Mouse (Mus musculus) MEL (cell line): ENCODE data around the gene Egfr. TPM values are rescaled to one million over a fixed set of nuclear protein-coding genes. Genes with fewer than 3 reads are reported as not detected.

Source experiments
- DNase-seq: peaks from one replicate; pipeline ENCODE4 v3.0.0; 2011; ENCODE audit warnings: low read depth, low spot score
- H3K27ac ChIP-seq: 2 replicates; pipeline ENCODE4 v1.5.1; 2012; ENCODE audit warnings: low read depth, mild to moderate bottlenecking, control low read depth, low read length, moderate library complexity; ENCODE audit not compliant: control insufficient read depth
- H3K27me3 ChIP-seq, 2 experiments: fragments of 150-350 bp in 1 of 2; sonication (generic) in 1 of 2; 2 replicates each; pipeline ENCODE4 v1.6.1; 2012; ENCODE audit warnings: low read length in 2 of 2, mild to moderate bottlenecking in 2 of 2, improper control_type of control experiment in 1 of 2, moderate library complexity in 1 of 2; ENCODE audit not compliant: insufficient read depth in 2 of 2, control insufficient read depth in 1 of 2
- H3K36me3 ChIP-seq, 2 experiments: 2 replicates each; pipeline ENCODE4 v1.6.1; 2012 to 2014; ENCODE audit warnings: low read length in 2 of 2, improper control_type of control experiment in 1 of 2, inconsistent platforms in 1 of 2, mild to moderate bottlenecking in 1 of 2; ENCODE audit not compliant: insufficient read depth in 2 of 2, control insufficient read depth in 1 of 2
- H3K4me1 ChIP-seq, 2 experiments: fragments of 150-350 bp in 1 of 2; sonication (generic) in 1 of 2; 2 replicates each; pipeline ENCODE4 v1.6.1; 2012; ENCODE audit warnings: low read length in 2 of 2, improper control_type of control experiment in 1 of 2, mild to moderate bottlenecking in 1 of 2; ENCODE audit not compliant: insufficient read depth in 2 of 2, control insufficient read depth in 1 of 2
- H3K4me3 ChIP-seq, 2 experiments: fragments of 150-350 bp in 1 of 2; sonication (generic) in 1 of 2; 2 replicates each; pipeline ENCODE4 v1.5.1; 2012; ENCODE audit warnings: low read depth in 2 of 2, low read length in 2 of 2, mild to moderate bottlenecking in 2 of 2, moderate library complexity in 2 of 2, control low read depth in 1 of 2, improper control_type of control experiment in 1 of 2; ENCODE audit not compliant: control insufficient read depth in 1 of 2, insufficient read depth in 1 of 2
- H3K79me2 ChIP-seq: 2 replicates; pipeline ENCODE4 v1.6.1; 2012; ENCODE audit warnings: mild to moderate bottlenecking, low read length, moderate library complexity; ENCODE audit not compliant: control insufficient read depth, poor library complexity, insufficient read depth
- H3K9ac ChIP-seq: 2 replicates; pipeline ENCODE4 v1.6.1; 2012; ENCODE audit warnings: low read depth, mild to moderate bottlenecking, control low read depth, low read length, moderate library complexity; ENCODE audit not compliant: control insufficient read depth, poor library complexity, severe bottlenecking
- H3K9me3 ChIP-seq: fragments of 150-350 bp; sonication (generic); replicated peaks from 2 replicates; pipeline ENCODE4 v1.6.1; 2012; ENCODE audit warnings: mild to moderate bottlenecking, low read length, improper control_type of control experiment, moderate library complexity; ENCODE audit not compliant: insufficient read depth
- BHLHE40 ChIP-seq: IDR thresholded peaks from 2 replicates; pipeline ENCODE4 v1.6.1; 2012; ENCODE audit warnings: low read depth, mild to moderate bottlenecking, inconsistent platforms, low read length, improper control_type of control experiment, borderline replicate concordance
- CTCF ChIP-seq, 3 experiments: IDR thresholded peaks in 2 of 3; conservative IDR thresholded peaks in 1 of 3; 2 replicates each; pipeline ENCODE4 v1.5.1; 2011 to 2012; ENCODE audit warnings: low read length in 3 of 3, low read depth in 2 of 3, mild to moderate bottlenecking in 2 of 3, improper control_type of control experiment in 1 of 3, inconsistent platforms in 1 of 3, mixed read lengths in 1 of 3, moderate library complexity in 1 of 3; ENCODE audit not compliant: control insufficient read depth in 1 of 3, insufficient read depth in 1 of 3, poor library complexity in 1 of 3, severe bottlenecking in 1 of 3
- E2F4 ChIP-seq: IDR thresholded peaks from 2 replicates; pipeline ENCODE4 v1.6.1; 2011; ENCODE audit warnings: low read depth, low read length, improper control_type of control experiment, borderline replicate concordance
- ELF1 ChIP-seq: IDR thresholded peaks from 2 replicates; pipeline ENCODE4 v1.6.1; 2014; ENCODE audit warnings: low read depth, mild to moderate bottlenecking, inconsistent platforms, low read length, improper control_type of control experiment, moderate library complexity
- GATA1 ChIP-seq: IDR thresholded peaks from 2 replicates; pipeline ENCODE4 v1.6.1; 2011; ENCODE audit warnings: low read depth, low read length, improper control_type of control experiment
- HCFC1 ChIP-seq: IDR thresholded peaks from 2 replicates; pipeline ENCODE4 v1.6.1; 2012; ENCODE audit warnings: low read depth, mild to moderate bottlenecking, inconsistent platforms, low read length, improper control_type of control experiment, moderate library complexity
- KAT2A ChIP-seq: conservative IDR thresholded peaks from 2 replicates; pipeline ENCODE4 v1.6.1; 2012; ENCODE audit warnings: low read depth, low read length, improper control_type of control experiment, inconsistent platforms
- MAFK ChIP-seq: IDR thresholded peaks from 2 replicates; pipeline ENCODE4 v1.6.1; 2011; ENCODE audit warnings: low read depth, mild to moderate bottlenecking, low read length, improper control_type of control experiment, borderline replicate concordance
- MEF2A ChIP-seq: IDR thresholded peaks from 2 replicates; pipeline ENCODE4 v1.6.1; 2014; ENCODE audit warnings: low read depth, mild to moderate bottlenecking, inconsistent platforms, low read length, improper control_type of control experiment; ENCODE audit not compliant: poor library complexity, insufficient replicate concordance, severe bottlenecking; ENCODE audit errors: extremely low read depth
- MXI1 ChIP-seq: IDR thresholded peaks from 2 replicates; pipeline ENCODE4 v1.6.1; 2011; ENCODE audit warnings: mild to moderate bottlenecking, low read depth, low read length, improper control_type of control experiment
- MYB ChIP-seq: IDR thresholded peaks from 2 replicates; pipeline ENCODE4 v1.6.1; 2011; ENCODE audit warnings: mild to moderate bottlenecking, low read depth, low read length, improper control_type of control experiment
- NRF1 ChIP-seq: IDR thresholded peaks from 2 replicates; pipeline ENCODE4 v1.6.1; 2014; ENCODE audit warnings: low read depth, mild to moderate bottlenecking, inconsistent platforms, low read length, improper control_type of control experiment, moderate library complexity; ENCODE audit not compliant: poor library complexity, insufficient read depth, severe bottlenecking
- POLR2AphosphoS5 ChIP-seq: IDR thresholded peaks from 2 replicates; pipeline ENCODE4 v1.6.1; 2012; ENCODE audit warnings: low read depth, borderline replicate concordance, mild to moderate bottlenecking, inconsistent platforms, low read length, moderate library complexity, mixed read lengths
- RAD21 ChIP-seq: IDR thresholded peaks from 2 replicates; pipeline ENCODE4 v1.6.1; 2011; ENCODE audit warnings: mild to moderate bottlenecking, low read depth, low read length, improper control_type of control experiment
- SIN3A ChIP-seq: IDR thresholded peaks from 2 replicates; pipeline ENCODE4 v1.6.1; 2012; ENCODE audit warnings: low read length, improper control_type of control experiment, inconsistent platforms
- TAL1 ChIP-seq: IDR thresholded peaks from 2 replicates; pipeline ENCODE4 v1.6.1; 2012; ENCODE audit warnings: mild to moderate bottlenecking, inconsistent platforms, low read length, moderate library complexity, mixed read lengths
- TBP ChIP-seq: IDR thresholded peaks from 2 replicates; pipeline ENCODE4 v1.8.0; 2011; ENCODE audit warnings: low read depth, low read length, improper control_type of control experiment
- TCF12 ChIP-seq: IDR thresholded peaks from 2 replicates; pipeline ENCODE4 v1.6.1; 2014; ENCODE audit warnings: low read depth, mild to moderate bottlenecking, inconsistent platforms, low read length, improper control_type of control experiment, moderate library complexity
- USF2 ChIP-seq, 2 experiments: IDR thresholded peaks; 2 replicates each; pipeline ENCODE4 v1.6.1; 2011 to 2012; ENCODE audit warnings: improper control_type of control experiment in 2 of 2, low read length in 2 of 2, borderline replicate concordance in 1 of 2, inconsistent platforms in 1 of 2, low read depth in 1 of 2, mild to moderate bottlenecking in 1 of 2; ENCODE audit not compliant: insufficient read depth in 1 of 2
- ZKSCAN1 ChIP-seq: IDR thresholded peaks from 2 replicates; pipeline ENCODE4 v1.6.1; 2012; ENCODE audit warnings: low read depth, mild to moderate bottlenecking, inconsistent platforms, low read length, improper control_type of control experiment, moderate library complexity
- ZMIZ1 ChIP-seq: IDR thresholded peaks from 2 replicates; pipeline ENCODE4 v1.6.1; 2012; ENCODE audit warnings: low read depth, mild to moderate bottlenecking, inconsistent platforms, low read length, improper control_type of control experiment, moderate library complexity
- polyA plus RNA-seq, 2 experiments: library from polyadenylated mRNA; stranded (reverse) in 1 of 2; unstranded in 1 of 2; fragments of >175 nt in 1 of 2; fragments of >200 nt in 1 of 2; gene quantifications; 2 replicates each; pipeline versions ENCODE4 v1.2.1 to v1.2.4; 2012; ENCODE audit warnings: low replicate concordance in 2 of 2, low read depth in 1 of 2; ENCODE audit not compliant: insufficient read length in 2 of 2, insufficient read depth in 1 of 2, missing spikeins in 1 of 2
- total RNA-seq: library from RNA; depleted of rRNA; stranded (reverse); fragments of 300-350 nt; gene quantifications from 2 replicates; pipeline ENCODE4 v1.2.3, GENCODE M21; 2012

Gene Egfr
- total and polyA plus RNA-seq, 3 experiments, result not detected

- Histone ChIP-seq H3K4me1 (no peaks in the 10 kb centered on the region), H3K27ac (no peak overlapping the region), H3K9ac (no peak overlapping the region), H3K79me2 (no peaks in the 10 kb centered on the region)
- TF ChIP-seq KAT2A (no peak), BHLHE40 (no peak), CTCF (IDR thresholded peaks at IDR 0.05 in 2 of 3, conservative IDR thresholded peaks at IDR 0.05 in 1 of 3; ENCODE audit: control insufficient read depth in 1 of 3, insufficient read depth in 1 of 3, low read depth in 2 of 3, low read length in 3 of 3, poor library complexity in 1 of 3, severe bottlenecking in 1 of 3) (no peak), ZKSCAN1 (no peak), TAL1 (no peak), TBP (no peak), ELF1 (no peak), SIN3A (no peak), MXI1 (no peak), POLR2AphosphoS5 (no peak), USF2 (IDR thresholded peaks at IDR 0.05; ENCODE audit: borderline replicate concordance in 1 of 2, insufficient read depth in 1 of 2, low read depth in 1 of 2, low read length in 2 of 2) (no peak), HCFC1 (no peak), TCF12 (no peak), NRF1 (no peak), MAFK (no peak), MEF2A (no peak), MYB (no peak), ZMIZ1 (no peak), E2F4 (no peak)
- TF ChIP-seq, all 39 proteins: peak for 0
- peaks cover 3 to 7% of the 10 kb centered on the region in 2 experiments; a peak in 3 of 4 replicates for H3K27me3 ChIP-seq
- no peaks in the 10 kb centered on the region for H3K36me3 ChIP-seq
- peak; percentile 7 for DNase-seq
- H3K9me3 ChIP-seq, result no peaks in the 10 kb centered on the region
- H3K4me3 ChIP-seq, result no peak overlapping the region
Observed at GRCm38 (mm10) chr11:16907517-16908129, 155.6 kb downstream of the Egfr start.

GRCm38 (mm10) chr11:16914756-16915155 is 162.8 kb downstream of the Egfr start:
- Histone ChIP-seq H3K27ac (no peak overlapping the region), H3K27me3 (peaks cover 0 to 4% of the 10 kb centered on the region in 2 experiments), H3K4me3 (no peak overlapping the region), H3K79me2 (no peaks in the 10 kb centered on the region), H3K9ac (no peak overlapping the region)
- no peak for DNase-seq
- TF ChIP-seq GATA1 (no peak), RAD21 (no peak), HCFC1 (no peak), ELF1 (no peak)
- TF ChIP-seq, all 39 proteins: peak for 0
- no peaks in the 10 kb centered on the region for H3K36me3 ChIP-seq
- H3K4me1 ChIP-seq, result no peaks in the 10 kb centered on the region
- no peaks in the 10 kb centered on the region for H3K9me3 ChIP-seq
